Mouse (Mus musculus) hematopoietic stem cell, adult 5-6 weeks (primary cell): ENCODE measurements at regions not wholly inside any gene's neighbourhood (a gene's known extent, or its start where the extent isn't known, plus 50 kb on each side); places are given as distances from the start of the nearest gene placed in this dataset.
"Not testable (repeated sequence)": the region's sequence is repeated elsewhere in the genome, so short reads cannot be mapped to it uniquely, and the experiment has no call there.

Source experiments
- ATAC-seq, 2 experiments: fragments of 125-278 bp in 1 of 2; replicated peaks in 1 of 2; 2 replicates each; pipeline ENCODE4 v1.8.0; 2016 to 2017; ENCODE audit warnings: inconsistent platforms in 2 of 2, mild to moderate bottlenecking in 2 of 2, moderate number of reproducible peaks in 2 of 2, low read depth in 1 of 2, moderate TSS enrichment in 1 of 2; ENCODE audit not compliant: low FRiP score in 2 of 2, poor library complexity in 2 of 2, severe bottlenecking in 2 of 2, insufficient read depth in 1 of 2, low TSS enrichment in 1 of 2

DNA sequence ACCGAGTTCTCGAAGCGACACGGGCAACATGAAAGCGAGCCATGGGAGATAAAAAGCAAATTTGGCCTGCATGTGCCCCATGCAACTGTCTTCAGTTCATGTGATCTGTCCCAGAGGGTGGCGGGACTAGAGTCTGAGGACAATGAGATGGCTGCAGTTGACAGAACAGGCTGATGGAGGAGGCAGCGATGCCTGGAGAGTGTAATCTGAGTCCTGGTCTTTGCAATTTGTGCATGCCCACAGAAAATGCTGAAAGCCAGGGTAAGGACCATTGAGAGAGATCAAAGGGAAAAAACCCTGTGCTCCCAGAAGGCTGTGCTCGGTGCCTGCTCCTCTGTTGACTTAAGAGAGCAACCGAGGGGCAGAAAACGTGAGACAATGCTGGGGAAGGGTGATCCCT lies 624.8 kb upstream of the BB014433 start:
- no peak for ATAC-seq

GRCm38 (mm10) chr8:15670298-15670697 lies 624.4 kb upstream of the BB014433 start:
- no peak for ATAC-seq

DNA sequence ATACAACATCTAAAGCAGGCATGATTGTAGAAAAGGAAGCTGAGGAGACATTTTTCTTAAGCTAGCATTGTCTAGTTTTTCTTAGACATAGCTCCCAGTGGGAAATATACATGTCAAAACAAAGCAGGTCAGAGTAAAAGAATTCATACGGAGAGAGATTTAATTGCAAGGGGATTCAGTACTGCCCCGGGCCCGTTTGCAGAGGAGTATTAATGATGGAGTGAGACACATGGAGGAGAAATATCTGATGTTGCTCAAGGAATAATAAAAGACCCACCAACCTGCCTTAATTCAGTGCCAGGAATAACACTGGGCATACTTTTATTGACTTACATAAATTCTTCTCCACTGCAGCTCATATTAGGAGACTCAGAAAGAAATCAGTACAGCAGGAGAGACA lies 623.6 kb upstream of the BB014433 start:
- no peak for ATAC-seq

DNA sequence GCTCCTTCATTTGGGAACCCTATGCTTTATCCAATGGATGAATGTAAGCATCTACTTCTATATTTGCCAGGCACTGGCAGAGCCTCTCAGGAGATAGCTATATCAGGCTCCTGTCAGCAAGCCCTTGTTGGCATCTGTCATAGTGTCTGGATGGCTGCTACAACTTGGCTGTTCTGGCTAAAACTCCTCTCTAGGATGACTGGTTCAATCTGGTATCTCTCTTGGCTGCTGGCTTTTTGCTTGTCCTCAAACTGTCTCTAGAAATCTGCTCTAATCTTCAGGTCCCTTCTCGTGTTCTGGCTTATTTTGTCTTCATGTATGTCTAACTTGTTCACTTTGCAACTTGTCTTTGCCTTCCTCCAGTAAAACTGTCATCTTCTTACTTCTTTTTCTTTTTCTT lies 614.7 kb upstream of the BB014433 start:
- no peak for ATAC-seq

DNA sequence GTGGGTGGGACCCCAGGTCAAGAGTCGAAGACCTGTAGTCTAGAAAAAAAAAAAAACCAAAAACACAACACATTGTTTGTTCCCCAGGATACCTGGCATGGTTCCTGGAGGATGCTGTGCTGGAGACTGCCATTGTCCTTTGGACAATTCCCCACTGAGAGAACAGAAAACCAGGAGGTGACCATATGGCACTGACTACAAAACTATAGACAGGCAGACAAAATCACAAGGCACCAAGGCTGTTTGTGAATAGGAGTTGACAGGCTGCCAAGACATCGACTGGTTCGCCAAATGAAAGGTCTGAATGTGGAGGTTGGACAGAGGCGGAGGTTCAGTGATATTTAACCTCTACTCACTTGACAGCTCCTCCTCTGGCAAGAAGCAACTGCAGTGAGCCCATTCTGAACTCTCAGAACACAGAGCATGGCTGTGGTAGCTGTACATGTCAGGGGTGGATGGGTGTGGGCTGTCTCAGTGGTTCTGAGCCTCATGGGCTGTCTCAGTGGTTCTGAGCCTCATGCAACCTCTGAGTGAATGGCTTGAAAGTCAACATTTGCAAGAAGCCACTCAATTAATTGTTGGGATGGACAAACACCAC lies 589.0 kb upstream of the BB014433 start:
- ATAC-seq = no peak

- ATAC-seq = no peak
Measured at GRCm38 (mm10) chr8:15628584-15628983, 582.7 kb upstream of the BB014433 start.

DNA sequence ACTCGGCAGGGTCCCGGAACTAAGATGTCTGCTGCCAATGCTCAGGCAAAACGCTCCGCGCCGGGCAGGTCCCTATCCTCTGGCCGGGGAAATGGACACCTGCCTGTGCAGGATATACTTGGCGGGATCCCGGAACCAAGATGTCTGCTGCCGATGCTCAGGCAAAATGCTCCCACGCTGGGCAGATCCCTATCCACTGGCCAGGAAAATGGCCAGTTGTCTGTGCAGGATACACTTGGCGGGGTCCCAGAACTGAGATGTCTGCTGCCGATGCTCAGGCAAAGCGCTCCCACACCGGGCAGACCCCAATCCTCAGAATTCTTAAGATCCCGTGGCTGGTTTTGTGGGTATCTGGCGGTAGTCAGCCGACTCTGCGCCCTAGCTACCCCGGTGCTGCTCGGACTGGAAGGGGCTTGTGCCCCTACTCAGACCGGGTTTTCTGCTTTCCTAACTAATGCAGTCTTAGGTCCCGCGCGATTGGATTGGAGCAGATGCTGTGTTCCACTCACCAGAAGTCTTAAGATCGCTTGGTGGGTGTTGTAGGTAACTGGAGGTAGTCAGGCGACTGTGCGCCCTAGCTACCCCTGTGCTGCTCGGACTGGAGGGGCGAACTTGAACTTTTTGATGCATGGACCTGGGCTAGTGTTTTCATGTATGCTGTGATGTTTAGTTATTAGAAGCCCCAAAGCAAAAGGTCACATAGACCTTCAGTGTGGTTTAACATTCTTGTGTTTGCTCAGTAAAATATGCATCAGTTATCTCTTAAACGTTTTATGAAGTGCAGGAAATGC lies 577.9 kb upstream of the BB014433 start:
- ATAC-seq = not testable (repeated sequence)

GRCm38 (mm10) chr8:15610217-15610616 lies 564.3 kb upstream of the BB014433 start:
- ATAC-seq = no peak

DNA sequence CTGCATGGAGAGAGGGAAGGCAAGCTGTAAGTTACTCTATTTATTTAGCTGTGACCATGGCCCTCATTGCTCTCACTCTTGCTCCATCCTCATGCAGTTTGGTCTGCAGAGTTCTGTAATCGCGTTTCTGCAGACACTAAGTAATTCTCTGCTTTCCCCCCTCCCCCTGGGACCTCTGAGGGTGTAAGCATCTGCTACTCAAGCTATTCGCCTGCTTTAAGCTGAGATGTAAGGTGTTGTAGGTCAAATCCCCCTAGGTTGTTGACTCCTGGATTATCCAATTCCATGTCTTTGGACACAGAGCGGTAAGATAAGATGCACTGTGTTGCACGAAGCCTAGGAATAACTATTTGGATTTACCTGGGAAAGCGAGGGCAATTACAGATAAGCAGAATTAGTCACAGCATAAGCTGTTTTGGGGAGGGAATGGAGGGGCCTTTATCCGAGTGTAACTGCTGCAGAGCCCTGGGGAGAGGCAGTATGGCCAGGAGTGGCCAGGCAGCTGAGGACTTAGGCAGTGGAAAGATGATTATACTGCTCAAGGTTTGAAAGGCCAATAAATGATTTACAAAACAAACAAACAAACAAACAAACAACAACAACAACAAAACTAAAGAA lies 561.8 kb upstream of the BB014433 start:
- ATAC-seq = 0 out of 4 replicates have a peak, but pooled peaks of 1 of the 2 experiments have one; percentile 7

- no peak for ATAC-seq
Measured at GRCm38 (mm10) chr8:15601531-15601930, 555.7 kb upstream of the BB014433 start.

DNA sequence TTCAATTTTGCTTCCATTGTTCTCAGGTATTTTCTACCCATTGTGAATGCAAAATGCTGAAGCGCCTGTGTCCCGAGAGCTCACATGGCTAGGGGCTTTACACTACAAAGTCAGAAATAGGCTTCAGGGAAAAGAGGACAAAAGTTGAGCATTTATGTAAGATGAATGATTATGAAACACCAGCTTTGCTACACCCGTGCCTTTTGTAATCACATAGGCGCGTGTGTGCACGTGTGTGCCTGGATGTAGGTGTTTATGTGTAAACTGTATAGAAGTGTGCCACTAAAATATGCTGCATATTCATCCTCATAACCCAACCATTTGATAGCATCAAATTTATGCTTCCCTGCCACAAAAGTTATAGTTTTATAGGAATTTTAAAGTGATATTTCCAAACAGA lies 547.2 kb upstream of the BB014433 start:
- ATAC-seq = no peak

GRCm38 (mm10) chr8:15583782-15584181 lies 537.9 kb upstream of the BB014433 start:
- no peak for ATAC-seq

DNA sequence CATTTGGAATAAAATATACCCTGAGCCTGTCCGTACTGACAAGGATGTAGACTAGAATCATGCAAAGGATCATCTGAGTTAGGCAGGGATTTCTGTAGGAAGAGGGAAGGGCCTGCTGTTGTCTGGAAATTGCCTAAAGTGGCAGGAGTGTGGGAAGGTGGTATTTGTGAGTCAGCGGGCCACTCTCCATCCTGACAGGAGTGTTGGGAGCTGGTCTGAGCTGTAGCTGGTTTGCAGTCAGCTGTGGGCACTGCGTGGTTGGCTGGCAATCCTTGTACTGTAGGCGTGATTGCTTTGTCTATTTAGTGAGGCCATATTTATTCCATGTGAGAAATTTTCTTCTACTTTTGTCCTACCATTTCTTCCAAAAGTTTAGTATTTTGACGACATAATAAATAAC lies 524.2 kb upstream of the BB014433 start:
- no peak for ATAC-seq

- ATAC-seq = no peak
Measured at GRCm38 (mm10) chr8:15567742-15568141, 521.9 kb upstream of the BB014433 start.

GRCm38 (mm10) chr8:15562310-15563296 lies 516.7 kb upstream of the BB014433 start:
- ATAC-seq = no peak

GRCm38 (mm10) chr8:15532027-15532426 lies 486.1 kb upstream of the BB014433 start:
- ATAC-seq = no peak

GRCm38 (mm10) chr8:15525461-15525860 lies 479.6 kb upstream of the BB014433 start:
- ATAC-seq = no peak
